Mouse (Mus musculus): ENCODE measurements at regions not wholly inside any gene's neighbourhood (a gene's known extent, or its start where the extent isn't known, plus 50 kb on each side); places are given as distances from the start of the nearest gene placed in this dataset.
A peak's percentile ranks its signal among the peaks of the same experiment; 100 is the strongest.

DNA sequence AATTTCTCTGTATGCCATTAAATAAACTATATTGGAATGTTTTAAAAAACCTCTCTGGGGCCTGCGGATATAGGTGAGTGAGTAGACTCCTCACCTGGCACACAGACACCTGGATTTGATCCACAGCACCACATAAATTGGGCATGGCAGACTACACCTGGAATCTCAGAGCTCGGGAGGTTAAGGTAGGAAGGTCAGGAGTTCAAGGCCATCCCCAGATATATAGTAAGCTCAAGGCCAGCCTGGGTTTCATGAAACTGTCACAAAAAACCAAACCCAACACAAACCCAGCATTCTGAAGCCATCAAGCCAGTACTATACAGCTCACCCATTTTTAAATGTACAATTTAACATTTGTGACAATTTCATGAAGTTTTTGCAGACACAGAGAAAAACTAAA, 266.6 kb upstream of the Cxcr4 start:
- no peaks in the 10 kb centered on the region for H3K4me1 ChIP-seq
- no peak overlapping the region for H3K9ac ChIP-seq
- H3K4me3 ChIP-seq, result no peak overlapping the region
- ATAC-seq (ENCODE audit: insufficient number of reproducible peaks, insufficient read depth, low FRiP score, low TSS enrichment), result no peak
- H3K4me2 ChIP-seq (replicated peaks), result no peak overlapping the region
- no peaks in the 10 kb centered on the region for H3K36me3 ChIP-seq
- H3K9me3 ChIP-seq, result no peaks in the 10 kb centered on the region
- no peak overlapping the region for H3K27ac ChIP-seq
- 80% methylated on average over 2 of the region's 2 CpGs for WGBS
- H3K27me3 ChIP-seq, result no peaks in the 10 kb centered on the region

GRCm38 (mm10) chr1:128856933-128857332, 264.8 kb upstream of the Cxcr4 start:
- H3K4me3 ChIP-seq, result no peak overlapping the region
- H3K27me3 ChIP-seq, result no peaks in the 10 kb centered on the region
- no peak overlapping the region for H3K9ac ChIP-seq
- 80% methylated on average over 2 of the region's 2 CpGs for WGBS
- no peak overlapping the region for H3K4me2 ChIP-seq (replicated peaks)
- H3K27ac ChIP-seq, result no peak overlapping the region
- ATAC-seq (ENCODE audit: insufficient number of reproducible peaks, insufficient read depth, low FRiP score, low TSS enrichment), result no peak
- no peaks in the 10 kb centered on the region for H3K9me3 ChIP-seq
- no peaks in the 10 kb centered on the region for H3K36me3 ChIP-seq
- H3K4me1 ChIP-seq, result no peaks in the 10 kb centered on the region

DNA sequence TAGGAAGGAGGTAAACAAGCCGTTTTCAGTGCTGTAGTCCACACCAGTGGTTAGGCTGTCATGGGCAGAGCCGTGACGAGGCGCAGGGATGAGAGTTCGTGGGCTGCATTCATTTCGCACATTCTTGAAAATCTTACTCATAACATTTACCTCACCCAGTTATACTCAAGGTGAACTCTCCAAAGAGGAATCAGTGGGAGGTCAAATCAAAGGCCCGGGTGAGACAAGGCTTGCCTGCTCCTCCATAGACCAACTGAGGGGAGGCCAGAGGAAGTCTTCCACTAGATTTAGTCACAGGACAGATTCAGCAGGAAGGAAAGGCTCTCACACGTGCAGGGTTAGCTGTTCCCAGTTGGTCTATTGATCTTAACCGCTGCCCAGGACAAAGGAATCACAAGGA, 262.6 kb upstream of the Cxcr4 start:
- 0 out of 2 replicates have a peak, but pooled peaks have one; percentile 35 for ATAC-seq (ENCODE audit: insufficient number of reproducible peaks, insufficient read depth, low FRiP score, low TSS enrichment)
- no peak overlapping the region for H3K4me3 ChIP-seq
- H3K36me3 ChIP-seq, result no peaks in the 10 kb centered on the region
- no peaks in the 10 kb centered on the region for H3K4me1 ChIP-seq
- no peak overlapping the region for H3K27ac ChIP-seq
- no peaks in the 10 kb centered on the region for H3K27me3 ChIP-seq
- H3K9me3 ChIP-seq, result no peaks in the 10 kb centered on the region
- H3K9ac ChIP-seq, result no peak overlapping the region
- WGBS, result 63% methylated on average over 9 of the region's 9 CpGs
- no peak overlapping the region for H3K4me2 ChIP-seq (replicated peaks)

GRCm38 (mm10) chr1:128853286-128853685, 261.2 kb upstream of the Cxcr4 start:
- H3K36me3 ChIP-seq, result no peaks in the 10 kb centered on the region
- 82% methylated on average over 10 of the region's 10 CpGs for WGBS
- no peak overlapping the region for H3K4me2 ChIP-seq (replicated peaks)
- H3K27ac ChIP-seq, result no peak overlapping the region
- H3K4me1 ChIP-seq, result no peaks in the 10 kb centered on the region
- no peaks in the 10 kb centered on the region for H3K27me3 ChIP-seq
- H3K9me3 ChIP-seq, result no peaks in the 10 kb centered on the region
- no peak overlapping the region for H3K9ac ChIP-seq
- no peak overlapping the region for H3K4me3 ChIP-seq
- ATAC-seq (ENCODE audit: insufficient number of reproducible peaks, insufficient read depth, low FRiP score, low TSS enrichment), result no peak

DNA sequence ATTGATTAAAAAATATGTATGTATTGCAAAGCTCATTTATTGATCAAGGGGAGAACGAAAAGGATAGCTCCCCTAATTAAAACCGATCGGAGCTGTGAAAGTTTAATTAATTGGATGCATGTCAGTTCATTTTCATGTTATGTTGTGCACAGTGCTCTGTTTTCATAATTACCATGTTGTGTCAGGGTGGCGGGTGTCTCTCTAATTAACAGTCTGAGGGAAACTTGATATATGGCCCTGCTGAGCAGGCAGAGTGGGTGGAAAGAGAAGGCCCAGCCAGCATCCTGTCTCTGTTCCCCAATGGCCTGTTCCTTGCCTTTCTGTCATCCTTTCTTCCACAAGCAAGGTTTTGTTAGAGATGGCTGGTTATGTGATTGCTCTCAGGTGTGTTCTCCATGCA, 245.3 kb upstream of the Cxcr4 start:
- Histone ChIP-seq H3K27ac (no peak overlapping the region), H3K4me1 (0 out of 2 replicates have a peak, but pooled peaks cover under 1% of the 10 kb centered on the region), H3K9ac (no peak overlapping the region), H3K4me3 (no peak overlapping the region), H3K4me2 (replicated peaks) (no peak overlapping the region), H3K9me3 (no peaks in the 10 kb centered on the region), H3K36me3 (no peaks in the 10 kb centered on the region), H3K27me3 (no peaks in the 10 kb centered on the region)
- no peak for ATAC-seq (ENCODE audit: insufficient number of reproducible peaks, insufficient read depth, low FRiP score, low TSS enrichment)
- WGBS, result 72% methylated on average over 4 of the region's 4 CpGs

DNA sequence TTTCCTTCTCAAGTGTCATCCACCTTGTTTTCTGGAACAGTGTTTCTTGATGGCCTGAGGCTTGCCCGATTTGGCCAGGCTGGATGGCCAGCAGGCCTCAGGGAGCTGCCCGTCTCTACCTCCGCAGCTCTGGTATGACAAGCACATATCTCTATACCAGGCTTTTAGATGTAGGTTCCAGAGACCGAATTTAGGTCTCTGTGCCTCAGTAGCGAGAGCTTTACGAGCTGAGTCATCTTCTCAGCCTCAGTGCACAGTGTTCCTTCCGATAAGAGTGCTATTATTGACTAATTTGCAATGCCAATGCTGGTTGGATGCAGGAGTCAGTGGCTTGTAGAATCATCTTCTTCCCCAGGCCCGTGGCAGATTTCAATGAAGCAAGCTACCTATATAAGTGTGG, 243.4 kb upstream of the Cxcr4 start:
- 89% methylated on average over 8 of the region's 8 CpGs for WGBS
- H3K27ac ChIP-seq, result no peak overlapping the region

DNA sequence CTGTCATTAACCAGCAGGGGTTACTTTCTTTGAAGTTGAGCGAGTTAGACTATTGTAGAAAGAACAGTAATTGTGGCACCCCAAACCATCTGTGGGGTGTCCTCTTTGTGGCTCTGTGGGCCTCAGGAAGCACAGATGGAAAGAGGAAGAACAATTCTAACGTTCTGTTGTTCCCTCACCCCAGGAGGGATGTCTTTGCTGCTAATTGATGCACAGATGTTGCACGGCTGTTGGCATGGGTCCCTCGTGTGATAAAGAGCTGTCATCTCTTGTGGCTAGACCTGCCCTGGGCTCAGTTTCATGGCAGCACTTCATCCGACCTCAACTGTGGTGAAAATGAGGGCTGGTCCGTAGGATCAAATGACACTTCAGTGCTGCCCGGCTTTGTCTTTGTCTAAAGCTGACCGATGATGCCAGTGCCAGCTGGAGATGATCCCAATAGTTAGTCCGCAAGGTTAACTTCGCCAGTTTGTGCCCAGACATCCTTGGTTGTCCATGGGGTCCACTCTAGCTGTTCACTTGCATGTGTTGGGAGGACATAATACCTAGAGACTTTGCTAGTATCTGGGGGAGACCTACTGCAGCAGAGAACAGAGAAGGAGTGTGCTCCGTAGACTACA, 241.1 kb upstream of the Cxcr4 start:
- Histone ChIP-seq H3K9ac (no peak overlapping the region), H3K4me1 (0 out of 2 replicates have a peak, but pooled peaks cover 10% of the 10 kb centered on the region), H3K27me3 (no peaks in the 10 kb centered on the region), H3K9me3 (no peaks in the 10 kb centered on the region), H3K36me3 (no peaks in the 10 kb centered on the region), H3K4me2 (replicated peaks) (no peak overlapping the region), H3K27ac (no peak overlapping the region), H3K4me3 (no peak overlapping the region)
- no peak for ATAC-seq (ENCODE audit: insufficient number of reproducible peaks, insufficient read depth, low FRiP score, low TSS enrichment)
- WGBS, result 41% methylated on average over 11 of the region's 11 CpGs

More for the DNA sequence above, 243.4 kb upstream of the Cxcr4 start:
- H3K9ac ChIP-seq, result no peak overlapping the region
- H3K4me2 ChIP-seq (replicated peaks), result no peak overlapping the region
- no peaks in the 10 kb centered on the region for H3K9me3 ChIP-seq
- ATAC-seq (ENCODE audit: insufficient number of reproducible peaks, insufficient read depth, low FRiP score, low TSS enrichment), result no peak
- H3K4me1 ChIP-seq, result 0 out of 2 replicates have a peak, but pooled peaks cover 7% of the 10 kb centered on the region
- H3K27me3 ChIP-seq, result no peaks in the 10 kb centered on the region
- no peak overlapping the region for H3K4me3 ChIP-seq
- no peaks in the 10 kb centered on the region for H3K36me3 ChIP-seq

GRCm38 (mm10) chr1:128832201-128832883, 240.2 kb upstream of the Cxcr4 start:
- Histone ChIP-seq H3K27ac (no peak overlapping the region), H3K9me3 (no peaks in the 10 kb centered on the region), H3K4me2 (replicated peaks) (peak overlapping the region; percentile 36), H3K4me3 (no peak overlapping the region), H3K27me3 (no peaks in the 10 kb centered on the region), H3K4me1 (0 out of 2 replicates have a peak, but pooled peaks cover 10% of the 10 kb centered on the region), H3K9ac (no peak overlapping the region), H3K36me3 (no peaks in the 10 kb centered on the region)
- ATAC-seq (ENCODE audit: insufficient number of reproducible peaks, insufficient read depth, low FRiP score, low TSS enrichment), result no peak
- WGBS, result 36% methylated on average over 18 of the region's 18 CpGs

DNA sequence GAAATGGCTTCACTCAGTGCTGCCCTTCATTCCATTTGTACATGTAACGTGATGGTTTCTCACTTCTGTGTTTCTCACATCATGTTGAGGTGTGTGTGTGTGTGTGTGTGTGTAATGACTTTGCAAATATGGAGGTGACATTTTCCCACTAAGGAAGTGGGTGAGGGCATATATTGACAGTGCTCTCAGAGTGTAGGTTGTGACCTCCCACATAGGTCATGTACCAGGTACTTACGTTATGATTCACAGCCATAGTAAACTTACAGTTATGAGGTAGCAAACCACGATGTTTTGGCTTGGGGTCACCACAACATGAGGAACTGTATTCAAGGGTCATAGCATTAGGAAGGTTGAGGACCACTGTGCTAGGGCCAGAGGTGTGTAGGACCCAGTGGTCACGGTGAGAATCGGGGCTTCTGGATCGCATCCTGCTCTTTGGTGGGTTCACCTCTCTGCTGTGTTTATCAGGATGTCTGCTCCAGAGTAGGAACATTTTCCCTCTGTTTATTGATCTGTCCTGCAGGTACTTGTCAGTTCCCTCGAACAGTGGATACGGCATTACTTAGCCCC, 238.7 kb upstream of the Cxcr4 start:
- H3K4me2 ChIP-seq (replicated peaks), result no peak overlapping the region
- no peaks in the 10 kb centered on the region for H3K27me3 ChIP-seq
- no peak for ATAC-seq (ENCODE audit: insufficient number of reproducible peaks, insufficient read depth, low FRiP score, low TSS enrichment)
- 0 out of 2 replicates have a peak, but pooled peaks cover 10% of the 10 kb centered on the region for H3K4me1 ChIP-seq
- no peak overlapping the region for H3K9ac ChIP-seq
- H3K4me3 ChIP-seq, result no peak overlapping the region
- no peaks in the 10 kb centered on the region for H3K9me3 ChIP-seq
- H3K27ac ChIP-seq, result no peak overlapping the region
- WGBS, result 90% methylated on average over 8 of the region's 8 CpGs
- H3K36me3 ChIP-seq, result no peaks in the 10 kb centered on the region

GRCm38 (mm10) chr1:128829536-128829935, 237.4 kb upstream of the Cxcr4 start:
- H3K36me3 ChIP-seq, result no peaks in the 10 kb centered on the region
- H3K4me3 ChIP-seq, result no peak overlapping the region
- no peak for ATAC-seq (ENCODE audit: insufficient number of reproducible peaks, insufficient read depth, low FRiP score, low TSS enrichment)
- WGBS, result 14% methylated on average over 2 of the region's 2 CpGs
- no peaks in the 10 kb centered on the region for H3K9me3 ChIP-seq
- H3K27ac ChIP-seq, result no peak overlapping the region
- H3K9ac ChIP-seq, result no peak overlapping the region
- H3K4me2 ChIP-seq (replicated peaks), result no peak overlapping the region
- 0 out of 2 replicates have a peak, but pooled peaks cover 10% of the 10 kb centered on the region for H3K4me1 ChIP-seq
- 0 out of 2 replicates have a peak, but pooled peaks cover 2% of the 10 kb centered on the region for H3K27me3 ChIP-seq

DNA sequence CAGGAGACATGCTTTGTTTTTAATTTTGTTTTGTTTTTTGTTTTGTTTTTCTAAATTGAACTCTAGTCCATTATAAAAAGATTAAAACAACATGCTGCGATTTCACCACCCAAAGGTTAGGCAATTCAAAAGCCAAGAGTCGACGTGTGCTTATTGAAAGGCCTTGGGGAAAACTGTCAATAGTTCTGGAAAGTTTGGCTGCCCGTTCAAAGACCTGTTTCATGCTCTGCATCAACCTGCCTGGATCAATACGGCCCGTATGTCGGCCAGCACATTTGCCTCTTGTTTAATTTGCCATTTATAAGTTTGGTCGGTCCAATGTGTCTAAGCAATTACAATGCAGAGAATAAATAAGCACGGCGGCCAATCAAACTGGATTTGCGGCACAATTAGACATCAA, 234.3 kb upstream of the Cxcr4 start:
- no peak for ATAC-seq (ENCODE audit: insufficient number of reproducible peaks, insufficient read depth, low FRiP score, low TSS enrichment)
- WGBS, result 83% methylated on average over 11 of the region's 11 CpGs
- Histone ChIP-seq H3K9me3 (no peaks in the 10 kb centered on the region), H3K27me3 (0 out of 2 replicates have a peak, but pooled peaks cover 2% of the 10 kb centered on the region), H3K4me1 (0 out of 2 replicates have a peak, but pooled peaks cover 4% of the 10 kb centered on the region), H3K36me3 (no peaks in the 10 kb centered on the region), H3K4me3 (no peak overlapping the region), H3K27ac (no peak overlapping the region), H3K4me2 (replicated peaks) (no peak overlapping the region), H3K9ac (no peak overlapping the region)

Measured in embryonic facial prominence, embryonic 12.5 days (tissue).